Mouse (Mus musculus) testis, adult 2 months (tissue): ENCODE measurements at regions not wholly inside any gene's neighbourhood (a gene's known extent, or its start where the extent isn't known, plus 50 kb on each side); places are given as distances from the start of the nearest gene placed in this dataset.

ENCODE experiments used
- CTCF ChIP-seq: fragments of 200-500 bp; IDR thresholded peaks from 2 replicates; pipeline ENCODE4 v1.5.1; 2012; ENCODE audit warnings: low read depth, mild to moderate bottlenecking, inconsistent platforms, low read length, moderate library complexity; ENCODE audit not compliant: control insufficient read depth, insufficient read depth, insufficient replicate concordance
- POLR2A ChIP-seq: fragments of 200-500 bp; IDR thresholded peaks from 2 replicates; pipeline ENCODE4 v1.6.1; 2012; ENCODE audit warnings: low read depth, mild to moderate bottlenecking, inconsistent platforms, low read length, moderate library complexity; ENCODE audit not compliant: control insufficient read depth

- TF ChIP-seq POLR2A = no peak
- no peak for TF ChIP-seq CTCF
Measured at GRCm38 (mm10) chr14:88981895-88982294, 510.7 kb upstream of the Pcdh20 start.
